Mouse (Mus musculus) adrenal gland, postnatal 4 days (tissue): ENCODE results near the gene Dlg2. TPM values are rescaled to one million over a fixed set of nuclear protein-coding genes. Genes with fewer than 3 reads are reported as not detected.

Experiments
- DNase-seq, 2 experiments: peaks; one replicate each; pipeline ENCODE4 v3.0.0; 2021 to 2022; ENCODE audit warnings: low spot score in 2 of 2, mixed read lengths in 2 of 2
- total RNA-seq, 2 experiments: library from RNA; stranded (reverse); gene quantifications; 2 replicates each; pipeline ENCODE4 v1.2.3; 2021

Dlg2 gene
- total RNA-seq, 2 experiments from 2014 or later = 82.3 to 86.9 TPM

- DNase-seq = no peak
Measured at GRCm38 (mm10) chr7:92441611-92442010, 1965.1 kb downstream of the Dlg2 start.

- no peak for DNase-seq
Measured at GRCm38 (mm10) chr7:92442082-92442481, 1965.6 kb downstream of the Dlg2 start.

GRCm38 (mm10) chr7:92447938-92448337 is 1971.5 kb downstream of the Dlg2 start:
- no peak for DNase-seq

- DNase-seq = no peak
Measured at GRCm38 (mm10) chr7:92448782-92449575, 1972.5 kb downstream of the Dlg2 start.

GRCm38 (mm10) chr7:92454176-92454575 is 1977.7 kb downstream of the Dlg2 start:
- DNase-seq = no peak

GRCm38 (mm10) chr7:92455927-92456326 is 1979.5 kb downstream of the Dlg2 start:
- DNase-seq = no peak

GRCm38 (mm10) chr7:92457791-92458190 is 1981.3 kb downstream of the Dlg2 start:
- DNase-seq = no peak

GRCm38 (mm10) chr7:92458308-92458707 is 1981.8 kb downstream of the Dlg2 start:
- no peak for DNase-seq

GRCm38 (mm10) chr7:92460578-92460977 is 1984.1 kb downstream of the Dlg2 start:
- DNase-seq = no peak

GRCm38 (mm10) chr7:92461256-92461655 is 1984.8 kb downstream of the Dlg2 start:
- no peak for DNase-seq

GRCm38 (mm10) chr7:92463080-92463877 is 1986.8 kb downstream of the Dlg2 start:
- DNase-seq = no peak

GRCm38 (mm10) chr7:92464290-92464689 is 1987.8 kb downstream of the Dlg2 start:
- no peak for DNase-seq

- no peak for DNase-seq
Measured at GRCm38 (mm10) chr7:92479143-92479542, 2002.7 kb downstream of the Dlg2 start.

GRCm38 (mm10) chr7:92479748-92480147 is 2003.3 kb downstream of the Dlg2 start:
- DNase-seq = no peak

GRCm38 (mm10) chr7:92483346-92483745 is 2006.9 kb downstream of the Dlg2 start:
- no peak for DNase-seq

- no peak for DNase-seq
Measured at GRCm38 (mm10) chr7:92485881-92486710, 2009.6 kb downstream of the Dlg2 start.

GRCm38 (mm10) chr7:92486878-92487277 is 2010.4 kb downstream of the Dlg2 start:
- no peak for DNase-seq

GRCm38 (mm10) chr7:92492262-92492661 is 2015.8 kb downstream of the Dlg2 start:
- DNase-seq = no peak

GRCm38 (mm10) chr7:92493521-92493920 is 2017.0 kb downstream of the Dlg2 start:
- DNase-seq = no peak
